Mouse (Mus musculus) C2C12 (cell line): ENCODE data around the gene Actb.

Experiments
- CEBPB ChIP-seq: IDR thresholded peaks from one replicate; pipeline ENCODE4 v1.6.1; 2011; ENCODE audit warnings: low read depth, mild to moderate bottlenecking, control low read depth, moderate library complexity
- CTCF ChIP-seq: IDR thresholded peaks from one replicate; pipeline ENCODE4 v1.5.1; 2011; ENCODE audit not compliant: control insufficient read depth, insufficient read depth, insufficient read length
- MAX ChIP-seq: IDR thresholded peaks from one replicate; pipeline ENCODE4 v1.6.1; 2011; ENCODE audit warnings: mild to moderate bottlenecking, control low read depth

DNA sequence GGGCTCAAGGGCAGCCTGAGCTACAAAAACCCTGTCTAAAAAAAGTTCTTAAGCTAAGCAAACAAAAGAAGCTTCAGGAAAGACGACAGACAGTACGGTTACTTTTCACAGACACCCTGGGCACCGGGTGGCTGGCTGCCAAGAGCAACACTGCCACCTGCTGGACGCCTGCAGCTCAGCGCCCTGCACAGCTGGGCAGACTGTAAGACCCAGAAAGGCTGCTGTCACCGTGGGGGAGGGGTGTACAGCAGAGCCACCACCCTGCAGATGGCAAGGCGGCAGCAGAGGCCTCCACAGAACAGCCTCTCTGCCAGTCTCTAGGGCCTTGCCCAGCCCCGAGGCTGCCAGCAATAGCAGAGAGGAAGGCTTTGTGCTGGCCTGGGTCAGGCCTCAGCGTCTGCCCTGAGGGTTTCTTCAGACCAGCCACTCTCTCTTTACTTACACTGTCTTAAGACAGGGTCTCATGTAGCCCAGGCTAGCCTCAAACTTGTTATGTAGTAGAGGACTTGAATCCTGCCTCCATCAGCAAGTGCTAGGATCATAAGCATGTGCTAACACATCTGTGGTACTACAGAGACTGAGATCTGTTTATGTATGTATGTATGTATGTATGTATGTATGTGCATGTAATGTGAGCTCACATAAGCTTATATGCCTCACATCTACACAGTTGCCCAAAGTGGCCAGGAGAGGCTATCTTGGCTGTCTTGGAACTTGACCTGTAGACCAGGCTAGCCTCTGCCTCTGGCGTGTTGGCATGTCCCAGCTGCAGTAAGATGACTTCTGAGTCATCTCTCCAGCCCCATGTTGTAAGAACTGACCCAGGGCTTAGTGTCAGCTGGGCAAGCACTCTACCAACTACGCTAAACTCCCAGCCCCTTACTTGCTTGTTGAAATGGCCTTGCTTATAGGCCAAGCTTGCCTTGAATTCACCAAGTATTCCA lies 28.9 kb downstream of the Actb start:
- peak; percentile 98 for TF ChIP-seq CTCF
- TF ChIP-seq CEBPB: no peak
- TF ChIP-seq MAX: no peak
